Mouse (Mus musculus) Patski (cell line): ENCODE results near the gene Ncor2. TPM values are rescaled to one million over a fixed set of nuclear protein-coding genes. Genes with fewer than 3 reads are reported as not detected.
A peak's percentile ranks its signal among the peaks of the same experiment; 100 is the strongest.

Experiments used
- ATAC-seq: fragments of 100-300 bp; one replicate; pipeline ENCODE4 v1.8.0; 2021
- CTCF ChIA-PET: fragments of 350-600 bp; sonication (Branson Sonifier 250); formaldehyde crosslinking; loops from one replicate; lab custom pipeline; 2022; ENCODE audit warnings: inconsistent platforms; lab: Charles Lee
- POLR2A ChIA-PET: fragments of 350-600 bp; sonication (Branson Sonifier 250); formaldehyde crosslinking; loops from one replicate; lab custom pipeline; 2022; ENCODE audit warnings: antibody characterized with exemption, inconsistent platforms; lab: Charles Lee
- DNase-seq: peaks from one replicate; pipeline ENCODE4 v3.0.0-alpha.2; 2011; ENCODE audit warnings: low read depth, low spot score
- H3K27me3 ChIP-seq: fragments of 371-371 bp; one replicate; pipeline ENCODE4 v1.5.1; 2021
- CTCF ChIP-seq: fragments of 100-300 bp; IDR thresholded peaks from one replicate; pipeline ENCODE4 v1.5.1; 2021
- in situ Hi-C: fragments of 300-500 bp; cut with MboI; formaldehyde crosslinking; loops from 3 replicates; pipeline ENCODE4 v1.11.1; 2018; ENCODE audit warnings: low pct_unique_long_range_greater_than_20kb, mixed read lengths
- polyA plus RNA-seq: library from polyadenylated mRNA; unstranded; gene quantifications from one replicate; pipeline ENCODE4 v1.2.3, GENCODE M21; 2021

The Ncor2 gene
- 98.6 TPM for polyA plus RNA-seq

DNA sequence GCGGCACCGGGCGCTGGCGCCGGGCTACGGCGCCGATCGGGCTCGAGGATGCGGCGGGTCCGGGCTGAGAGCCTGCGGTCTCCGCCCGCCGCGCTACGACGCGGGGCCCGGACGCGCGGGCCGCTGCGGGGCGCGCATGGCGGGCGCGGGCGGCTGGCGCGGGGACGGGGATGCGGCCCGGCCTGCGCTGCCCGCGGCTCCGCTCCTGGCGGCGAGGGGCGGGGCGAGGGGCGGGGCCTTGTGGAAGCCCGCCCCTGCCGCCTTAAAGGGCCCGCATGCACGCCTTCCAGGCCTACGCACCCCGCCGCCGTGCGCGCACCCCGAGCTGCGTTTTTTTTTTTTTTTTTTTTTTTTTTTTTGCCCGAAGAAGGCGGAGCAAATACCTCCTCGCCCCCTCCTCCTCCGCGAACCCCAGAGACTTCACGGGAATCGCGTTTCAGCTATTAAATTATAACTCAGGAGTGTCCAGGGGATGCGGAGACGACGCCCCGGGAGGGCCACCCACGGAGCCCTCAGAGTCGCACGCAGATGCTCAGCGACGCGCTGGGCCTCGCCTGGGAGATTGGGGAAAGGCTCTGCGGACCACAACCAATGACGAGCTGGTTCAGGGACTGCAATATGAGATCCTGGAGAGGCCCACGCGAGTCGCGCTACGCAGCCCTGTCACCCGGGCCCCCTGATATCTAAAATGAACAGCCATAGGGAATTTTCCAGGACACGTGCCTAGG is at the start of gene Ncor2:
Gene Ncor2, minus strand, starts transcription at position 213 of the 728 bp plus-strand sequence.
- H3K27me3 ChIP-seq = no peaks in the 10 kb centered on the region
- POLR2A ChIA-PET = interaction anchor here (0.6 to 0.9 kb wide), 3 partner anchors 12 to 51 kb away, joined by 3 to 4 read pairs (median 3); no protein-coding TSS in a partner anchor
- ATAC-seq (peak; percentile 44), DNase-seq (no peak)
- in situ Hi-C loops = loop anchor here (5.0 kb wide), 3 partner anchors 68 to 267 kb away; no protein-coding TSS in a partner anchor
- CTCF ChIA-PET = interaction anchor here (1.3 to 2.4 kb wide), 2 partner anchors 44 to 90 kb away, joined by 4 to 9 read pairs; no protein-coding TSS in a partner anchor
- TF ChIP-seq CTCF = no peak

DNA sequence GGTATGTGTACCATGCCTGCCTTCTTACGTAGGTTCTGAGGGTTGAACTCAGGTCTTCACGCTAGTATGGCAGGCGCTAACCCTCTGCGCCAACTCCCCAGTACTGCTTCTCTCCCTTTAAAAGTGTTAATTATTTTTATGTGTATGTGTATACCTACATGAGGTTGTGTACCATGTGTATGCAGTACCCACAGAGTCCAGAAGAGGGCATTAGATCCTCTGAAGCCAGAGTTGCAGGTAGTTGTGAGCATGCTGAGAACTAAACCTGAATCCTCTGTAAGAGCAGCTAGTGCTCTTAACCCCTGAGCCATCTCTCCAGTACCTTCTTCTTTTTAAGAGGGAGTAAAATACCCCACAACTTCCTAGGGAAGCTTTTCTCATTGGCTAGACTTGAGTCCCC is 48.7 kb upstream of the Ncor2 start:
- TF ChIP-seq CTCF = no peak
- ATAC-seq = no peak
- CTCF ChIA-PET = interaction anchor here (1.0 kb wide), 1 partner anchor 12 kb away, joined by 3 read pairs; no protein-coding TSS in a partner anchor

GRCm38 (mm10) chr5:125226229-125226634 is 47.2 kb upstream of the Ncor2 start:
- CTCF ChIA-PET = interaction anchor here (1.2 to 1.8 kb wide), 2 partner anchors 9 to 42 kb away, joined by 3 to 5 read pairs; no protein-coding TSS in a partner anchor
- H3K27me3 ChIP-seq = no peaks in the 10 kb centered on the region
- POLR2A ChIA-PET = no interaction called here
- no peak for TF ChIP-seq CTCF
- ATAC-seq = no peak
- no peak for DNase-seq
- in situ Hi-C loops = no loop called here

More for the DNA sequence above, 48.7 kb upstream of the Ncor2 start:
- POLR2A ChIA-PET = no interaction called here
- in situ Hi-C loops = no loop called here
- no peak for DNase-seq
- H3K27me3 ChIP-seq = no peaks in the 10 kb centered on the region

- H3K27me3 ChIP-seq = no peaks in the 10 kb centered on the region
- TF ChIP-seq CTCF = no peak
- CTCF ChIA-PET = interaction anchor here (0.8 to 1.2 kb wide), 4 partner anchors 9 to 43 kb away, joined by 3 read pairs; no protein-coding TSS in a partner anchor
- ATAC-seq (no peak), DNase-seq (no peak)
- POLR2A ChIA-PET = interaction anchor here (1.6 kb wide), 1 partner anchor 9 kb away, joined by 4 read pairs; no protein-coding TSS in a partner anchor
- in situ Hi-C loops = no loop called here
These were observed 45.9 kb upstream of the Ncor2 start for GRCm38 (mm10) chr5:125224925-125225324.

DNA sequence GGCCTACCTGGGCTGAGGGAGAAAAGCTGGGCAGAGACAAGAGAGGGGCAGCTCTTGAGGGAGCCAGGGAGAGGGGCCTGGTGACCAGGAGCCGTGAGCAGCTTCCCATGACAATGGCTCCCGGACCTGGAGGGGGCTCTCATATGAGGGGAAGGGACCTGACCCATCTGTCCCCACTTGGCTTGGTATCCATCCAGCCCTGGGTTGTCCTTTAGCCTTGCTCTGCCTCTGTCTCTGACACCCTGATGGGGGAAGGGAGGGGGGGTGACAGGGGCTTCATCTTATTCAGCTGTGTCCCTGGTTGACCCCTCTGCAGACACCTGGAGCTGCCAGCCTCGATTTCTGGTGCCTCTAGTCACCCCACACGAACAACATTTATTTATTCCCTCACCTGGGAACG is 44.9 kb upstream of the Ncor2 start:
- DNase-seq = no peak
- in situ Hi-C loops = no loop called here
- CTCF ChIA-PET = interaction anchor here (1.2 kb wide), 1 partner anchor 18 kb away, joined by 3 read pairs; no protein-coding TSS in a partner anchor

GRCm38 (mm10) chr5:125222706-125223105 is 43.7 kb upstream of the Ncor2 start:
- no peaks in the 10 kb centered on the region for H3K27me3 ChIP-seq
- ATAC-seq (no peak), DNase-seq (no peak)
- in situ Hi-C loops = no loop called here
- CTCF ChIA-PET = no interaction called here
- no peak for TF ChIP-seq CTCF
- POLR2A ChIA-PET = no interaction called here

More for the DNA sequence above, 44.9 kb upstream of the Ncor2 start:
- POLR2A ChIA-PET = no interaction called here
- no peak for TF ChIP-seq CTCF
- no peaks in the 10 kb centered on the region for H3K27me3 ChIP-seq
- no peak for ATAC-seq

DNA sequence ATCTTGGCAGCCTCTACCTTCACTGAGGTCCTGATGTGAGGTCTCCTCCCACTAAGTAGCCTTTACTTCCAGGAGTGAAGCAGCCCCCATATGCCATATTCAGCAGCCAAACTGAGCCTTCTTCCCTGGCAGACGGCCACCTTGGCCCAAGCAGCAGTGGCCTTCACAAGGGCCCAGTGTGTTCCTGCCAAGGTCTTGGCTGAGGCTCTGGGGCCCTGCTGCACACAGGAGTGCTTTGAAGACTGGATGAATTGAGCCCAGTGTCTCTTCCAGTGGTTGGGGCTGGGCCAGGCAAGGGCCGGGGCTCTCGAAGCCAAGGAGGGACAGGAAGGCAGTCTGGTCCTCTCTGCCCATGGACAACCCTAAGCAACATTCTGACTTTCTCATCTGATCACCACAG is 42.8 kb upstream of the Ncor2 start:
- POLR2A ChIA-PET = no interaction called here
- CTCF ChIA-PET = no interaction called here

GRCm38 (mm10) chr5:125217426-125218170 is 38.6 kb upstream of the Ncor2 start:
- in situ Hi-C loops = no loop called here
- ATAC-seq = no peak
- DNase-seq = no peak
- CTCF ChIA-PET = no interaction called here
- H3K27me3 ChIP-seq = no peaks in the 10 kb centered on the region
- TF ChIP-seq CTCF = no peak
- POLR2A ChIA-PET = no interaction called here

More for the DNA sequence above, 42.8 kb upstream of the Ncor2 start:
- in situ Hi-C loops = no loop called here
- TF ChIP-seq CTCF = no peak
- no peaks in the 10 kb centered on the region for H3K27me3 ChIP-seq
- DNase-seq (no peak), ATAC-seq (no peak)

DNA sequence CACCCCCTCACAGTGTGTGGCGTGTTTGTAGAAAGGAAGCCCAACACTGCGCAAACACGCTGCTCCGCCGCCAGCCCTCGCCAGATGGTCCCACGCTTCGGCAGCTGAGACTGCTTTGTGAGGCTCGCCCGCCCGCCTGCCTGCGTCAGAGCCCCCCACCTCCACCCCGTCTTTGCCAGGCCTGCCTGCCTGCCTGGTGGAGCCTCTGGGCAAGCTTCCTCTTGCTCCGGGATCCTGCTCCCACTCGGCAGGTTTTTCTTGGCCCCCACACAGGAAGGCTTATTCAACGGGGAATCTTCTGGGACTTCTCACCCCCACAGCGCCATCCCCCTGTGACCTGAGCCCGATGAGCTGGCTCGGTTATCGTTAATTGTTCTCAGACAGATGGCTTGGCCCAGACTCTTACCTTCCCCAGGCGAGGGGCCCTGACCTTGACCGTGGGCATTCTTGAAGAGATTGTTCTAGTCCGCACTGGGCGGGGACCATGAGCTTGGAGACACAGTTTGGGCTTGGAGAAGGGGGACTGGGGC is 37.0 kb upstream of the Ncor2 start:
- CTCF ChIA-PET = interaction anchor here (1.1 kb wide), 1 partner anchor 9 kb away, joined by 3 read pairs; no protein-coding TSS in a partner anchor
- TF ChIP-seq CTCF = no peak
- DNase-seq = no peak
- POLR2A ChIA-PET = interaction anchor here (1.8 kb wide), 1 partner anchor 9 kb away, joined by 4 read pairs; no protein-coding TSS in a partner anchor
- ATAC-seq = no peak
- no peaks in the 10 kb centered on the region for H3K27me3 ChIP-seq
- in situ Hi-C loops = no loop called here

DNA sequence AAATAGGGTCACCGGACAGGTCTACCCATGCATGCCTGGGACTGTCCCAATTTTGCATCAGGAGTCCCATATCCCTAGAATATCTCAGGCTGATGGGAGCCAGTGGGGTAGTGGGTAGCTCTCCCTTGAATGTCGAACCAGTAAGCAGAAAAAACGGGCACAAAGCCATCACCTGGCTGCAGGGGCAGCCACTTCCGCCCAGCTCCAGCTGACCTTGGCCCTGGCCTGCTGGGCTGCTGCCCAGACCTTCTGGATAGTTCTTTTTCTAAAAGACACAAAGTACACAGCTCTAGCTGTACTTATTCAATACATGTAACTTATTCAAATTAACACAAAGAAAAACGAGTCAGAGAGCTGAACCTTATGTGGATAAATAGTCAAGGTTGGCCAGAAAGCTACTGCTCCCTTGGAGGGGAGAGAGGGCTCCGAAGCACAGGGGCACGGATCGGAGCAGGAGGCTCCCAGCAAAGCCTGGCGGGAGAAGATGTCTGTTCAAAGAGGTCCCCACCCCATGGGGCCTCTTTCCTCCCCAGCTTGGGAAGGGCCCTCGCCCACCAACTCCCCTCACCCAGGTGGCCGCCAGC is 36.4 kb upstream of the Ncor2 start:
- CTCF ChIA-PET = interaction anchor here (0.9 to 1.1 kb wide), 2 partner anchors 9 to 52 kb away, joined by 3 read pairs; no protein-coding TSS in a partner anchor
- no peak for DNase-seq

More for the DNA sequence above, 36.4 kb upstream of the Ncor2 start:
- no peaks in the 10 kb centered on the region for H3K27me3 ChIP-seq
- ATAC-seq = no peak
- POLR2A ChIA-PET = interaction anchor here (1.8 kb wide), 1 partner anchor 10 kb away, joined by 4 read pairs; no protein-coding TSS in a partner anchor
- TF ChIP-seq CTCF = no peak
- in situ Hi-C loops = no loop called here
